ENCODE assay signal across 8 mouse cellular contexts in genomic region chrX:114473782-114474731, GRCm38 (mm10). TPM values are rescaled to one million over a fixed set of nuclear protein-coding genes. Genes with fewer than 3 reads are reported as not detected.
DNase-seq lines count a peak whose midpoint lies in the region; ATAC-seq and TF ChIP-seq lines count a peak whose summit lies in the region.

Gene Klhl4 (plus strand): TSS chrX:114474333.

- intact Hi-C loops in left cerebral cortex, adult 2 months (cut with DNase I): loop anchor here (10.0 kb wide), 1 partner anchor 99 kb away; no protein-coding TSS in a partner anchor

- H3K9ac ChIP-seq in midbrain, embryonic 13.5 days (replicated peaks): peak within 1 kb of the TSS; percentile 48; the same call in 1 of the 2 replicates

- peak; percentile 80 for ATAC-seq in midbrain, embryonic 13.5 days

- H3K4me3 ChIP-seq in left cerebral cortex, adult 2 months: peak within 1 kb of the TSS; percentile 42
- H3K4me3 ChIP-seq in midbrain, embryonic 13.5 days (replicated peaks): peak within 1 kb of the TSS; percentile 36

- no peaks in the 10 kb centered on the region for H3K9me3 ChIP-seq in midbrain, embryonic 13.5 days

- peak within 1 kb of the TSS; percentile 76 for H3K27ac ChIP-seq in left cerebral cortex, adult 2 months
- peak within 1 kb of the TSS; percentile 47; the same call in 1 of the 2 replicates for H3K27ac ChIP-seq in midbrain, embryonic 13.5 days

- no peaks in the 10 kb centered on the region for H3K4me1 ChIP-seq in midbrain, embryonic 13.5 days (replicated peaks)

- H3K4me2 ChIP-seq in midbrain, embryonic 13.5 days (replicated peaks): peak within 1 kb of the TSS; percentile 49

- no peaks in the 10 kb centered on the region for H3K27me3 ChIP-seq in midbrain, embryonic 13.5 days

- 29% methylated on average over 14 of the region's 14 CpGs for WGBS in midbrain, embryonic 13.5 days

- DNase-seq in right cerebral cortex, adult 18-20 months: peak; percentile 21
- no peak for DNase-seq in right cerebral cortex, postnatal 14 days
- peak; percentile 3 to 61 for DNase-seq in frontal cortex, adult 2 months (ENCODE audit: extremely low spot score in 1 of 2, low spot score in 1 of 2)
- DNase-seq in induced T-regulatory cell, adult 2 months (ENCODE audit: low read depth): peak; percentile 0
- DNase-seq in left cerebral cortex, adult 2 months (ENCODE audit: extremely low spot score in 1 of 2, low spot score in 2 of 2): peak in 1 of 2 experiments; percentile 9
- DNase-seq in thymus, postnatal 4 days: peak; percentile 10
- DNase-seq in testis, postnatal 14 days (ENCODE audit: low spot score): no peak

- TF ChIP-seq CTCF in left cerebral cortex, adult 2 months (IDR thresholded peaks at IDR 0.05): no peak

- H3K36me3 ChIP-seq in midbrain, embryonic 13.5 days: no peaks in the 10 kb centered on the region

RNA-seq across cellular contexts. Expression of gene Klhl4, which starts in this region (rescaled TPM):
- polyA plus RNA-seq in frontal cortex, adult 2 months (2012; rRNA removed): 6.1 and 8.0 TPM in 2 replicates
- 1 to 10 TPM; 7.2 to 9.5 TPM for total RNA-seq in left cerebral cortex, adult 2 months (2021)
- 3.8 and 4.7 TPM in 2 replicates for polyA plus RNA-seq in midbrain, embryonic 13.5 days (2015; fragmentation: Nextera tagmentation; extraction: Ambion mirVana)

Comparison
In these comparisons a context has a peak if more than half of its experiments do, and no peak if none do; other contexts are left out.
1. DNase-seq: peak in right cerebral cortex, adult 18-20 months (single experiment), frontal cortex, adult 2 months (2 of 2), induced T-regulatory cell, adult 2 months (single experiment) and thymus, postnatal 4 days (single experiment); none in right cerebral cortex, postnatal 14 days (single experiment) and testis, postnatal 14 days (single experiment).